Comparison of ENCODE assay signal across 23 mouse cellular contexts in genomic region chr16:21856134-21856533, GRCm38 (mm10).
DNase-seq lines count a peak whose midpoint lies in the region; ATAC-seq and TF ChIP-seq lines count a peak whose summit lies in the region.
"Had no signal": no experiment of that assay in that cellular context is flagged by ENCODE, and none has a peak within 500 bp of the region (broad histone marks: within the 10 kb centered on the region; RNA-seq: fewer than 3 reads in every experiment).

No protein-coding gene starts in this region.

- no peak overlapping the region for H3K9ac ChIP-seq in forebrain, postnatal 0 days
- H3K9ac ChIP-seq: embryonic facial prominence, embryonic 15.5 days; heart, embryonic 13.5 days; liver, postnatal 0 days; midbrain, embryonic 15.5 days had no signal

- no peaks in the 10 kb centered on the region for H3K36me3 ChIP-seq in forebrain, postnatal 0 days (ENCODE audit: insufficient read depth)
- H3K36me3 ChIP-seq: embryonic facial prominence, embryonic 15.5 days; heart, embryonic 13.5 days; midbrain, embryonic 15.5 days had no signal

- peak; percentile 66 for ATAC-seq in forebrain, postnatal 0 days
- ATAC-seq in erythroblast, adult 5-6 weeks (replicated peaks; ENCODE audit: low FRiP score, poor library complexity, severe bottlenecking): no peak
- ATAC-seq: hindbrain, embryonic 16.5 days; liver, postnatal 0 days; midbrain, embryonic 15.5 days had no signal

- H3K27me3 ChIP-seq in forebrain, postnatal 0 days (ENCODE audit: insufficient read depth, low read length): no peaks in the 10 kb centered on the region
- H3K27me3 ChIP-seq: embryonic facial prominence, embryonic 15.5 days; heart, embryonic 13.5 days; midbrain, embryonic 15.5 days had no signal

- 0 out of 2 replicates have a peak overlapping the region, but pooled peaks have one; percentile 29 for H3K27ac ChIP-seq in forebrain, postnatal 0 days (ENCODE audit: low read depth, low read length)
- H3K27ac ChIP-seq: embryonic facial prominence, embryonic 15.5 days; heart, embryonic 13.5 days; kidney, postnatal 0 days; midbrain, embryonic 15.5 days had no signal

- WGBS in forebrain, postnatal 0 days: 45% methylated on average over 5 of the region's 5 CpGs

- no peak overlapping the region for H3K4me2 ChIP-seq in forebrain, postnatal 0 days (ENCODE audit: low read depth)
- H3K4me2 ChIP-seq: embryonic facial prominence, embryonic 15.5 days; heart, embryonic 13.5 days; midbrain, embryonic 15.5 days had no signal

- no peak for TF ChIP-seq CTCF in forebrain, postnatal 0 days (IDR thresholded peaks at IDR 0.05; ENCODE audit: low read depth)

- no peak overlapping the region for H3K4me3 ChIP-seq in forebrain, postnatal 0 days (ENCODE audit: low read depth, low read length)
- H3K4me3 ChIP-seq: embryonic facial prominence, embryonic 15.5 days; heart, embryonic 13.5 days; midbrain, embryonic 15.5 days had no signal

- peaks cover 8% of the 10 kb centered on the region; the same call in 1 of the 2 replicates for H3K4me1 ChIP-seq in forebrain, postnatal 0 days (ENCODE audit: insufficient read depth)
- H3K4me1 ChIP-seq: embryonic facial prominence, embryonic 15.5 days had no signal

- DNase-seq in layer of hippocampus, adult 11-12 months (ENCODE audit: low spot score): peak; percentile 37
- no peak for DNase-seq in layer of hippocampus, postnatal 10 days (ENCODE audit: low spot score in 2 of 2)
- peak; percentile 25 for DNase-seq in right cerebral cortex, adult 18-20 months
- no peak for DNase-seq in right cerebral cortex, adult 2 months (ENCODE audit: low spot score in 2 of 2)
- peak; percentile 66 for DNase-seq in forebrain, postnatal 0 days
- peak; percentile 57 for DNase-seq in telencephalon, adult 2 months (ENCODE audit: low read depth, low spot score)
- DNase-seq: adrenal gland, adult 8-10 months; cerebellum, adult 11 months; cerebellum, postnatal 14 days; embryo, embryonic 11 days; gastrocnemius, postnatal 10 days; heart, adult 18-20 months; kidney, adult 18-20 months; liver, postnatal 0 days; lung, postnatal 10 days; spleen, adult 18-20 months; thymus, postnatal 4 days had no signal

- H3K9me3 ChIP-seq in forebrain, postnatal 0 days (ENCODE audit: low read length): no peaks in the 10 kb centered on the region
- H3K9me3 ChIP-seq: embryonic facial prominence, embryonic 15.5 days; heart, embryonic 13.5 days; midbrain, embryonic 15.5 days had no signal

Comparison
In these comparisons a context has a peak if more than half of its experiments do, and no peak if none do; other contexts are left out.
1. DNase-seq: peak in layer of hippocampus, adult 11-12 months (single experiment), right cerebral cortex, adult 18-20 months (single experiment), forebrain, postnatal 0 days (single experiment) and telencephalon, adult 2 months (single experiment); none in layer of hippocampus, postnatal 10 days (0 of 2) and right cerebral cortex, adult 2 months (0 of 2).